Mouse (Mus musculus) stomach, postnatal 0 days (tissue): ENCODE data around the gene Mical3. TPM values are rescaled to one million over a fixed set of nuclear protein-coding genes. Genes with fewer than 3 reads are reported as not detected.

Experiments used
- ATAC-seq: fragments of 200-750 bp; cut with Nextera tagmentation; 2 replicates; pipeline ENCODE4 v1.8.0; 2017; ENCODE audit not compliant: low FRiP score, low TSS enrichment
- DNase-seq: peaks from one replicate; pipeline ENCODE4 v3.0.0-alpha.2; 2016; ENCODE audit warnings: low spot score
- H3K27ac ChIP-seq: fragments of 300-500 bp; sonication (generic); replicated peaks from 2 replicates; pipeline ENCODE4 v1.5.1; 2014; ENCODE audit warnings: mild to moderate bottlenecking, control low read depth
- H3K27me3 ChIP-seq: fragments of 300-500 bp; sonication (generic); 2 replicates; pipeline ENCODE4 v1.6.1; 2014; ENCODE audit warnings: low read length; ENCODE audit not compliant: control insufficient read depth, insufficient read depth
- H3K36me3 ChIP-seq: fragments of 300-500 bp; sonication (generic); 2 replicates; pipeline ENCODE4 v1.6.1; 2014; ENCODE audit warnings: low read length, mixed read lengths; ENCODE audit not compliant: control insufficient read depth, insufficient read depth
- H3K4me1 ChIP-seq: fragments of 300-500 bp; sonication (generic); replicated peaks from 2 replicates; pipeline ENCODE4 v1.6.1; 2014; ENCODE audit warnings: antibody characterized with exemption; ENCODE audit not compliant: control insufficient read depth, insufficient read depth
- H3K4me2 ChIP-seq: fragments of 300-500 bp; sonication (generic); replicated peaks from 2 replicates; pipeline ENCODE4 v1.6.1; 2014; ENCODE audit warnings: low read depth, mild to moderate bottlenecking, control low read depth, moderate library complexity
- H3K4me3 ChIP-seq: fragments of 300-500 bp; sonication (generic); 2 replicates; pipeline ENCODE4 v1.5.1; 2014; ENCODE audit warnings: low read depth, low read length, control low read depth
- H3K9ac ChIP-seq: fragments of 300-500 bp; sonication (generic); 2 replicates; pipeline ENCODE4 v1.6.1; 2014; ENCODE audit warnings: mild to moderate bottlenecking, low read length, control low read depth, mixed read lengths
- H3K9me3 ChIP-seq: fragments of 300-500 bp; sonication (generic); 2 replicates; pipeline ENCODE4 v1.6.1; 2016; ENCODE audit warnings: low read length; ENCODE audit not compliant: control insufficient read depth
- CTCF ChIP-seq: IDR thresholded peaks from 2 replicates; pipeline ENCODE4 v1.5.1; 2016; ENCODE audit warnings: antibody characterized with exemption, low read depth, mild to moderate bottlenecking, moderate library complexity
- EP300 ChIP-seq: optimal IDR thresholded peaks from 2 replicates; pipeline ENCODE3; 2016; ENCODE audit warnings: antibody characterized with exemption
- WGBS: fragments of 180-500 bp; shearing (Covaris S2); extraction: QIAGEN DNeasy Blood & Tissue Kit; methylation state at CpG from one replicate; pipeline ENCODE4 v1.1.7; 2014; 5-methylcytosine and 5-hydroxymethylcytosine counted together
- polyA plus RNA-seq: library from polyadenylated mRNA; unstranded; fragments of >200 nt; fragmentation: Nextera tagmentation; extraction: Ambion mirVana; gene quantifications from 2 replicates; pipeline ENCODE4 v1.2.1, GENCODE M21; 2015

Gene Mical3
- polyA plus RNA-seq, 1 experiment from 2014 or later, result 4.5 TPM

DNA sequence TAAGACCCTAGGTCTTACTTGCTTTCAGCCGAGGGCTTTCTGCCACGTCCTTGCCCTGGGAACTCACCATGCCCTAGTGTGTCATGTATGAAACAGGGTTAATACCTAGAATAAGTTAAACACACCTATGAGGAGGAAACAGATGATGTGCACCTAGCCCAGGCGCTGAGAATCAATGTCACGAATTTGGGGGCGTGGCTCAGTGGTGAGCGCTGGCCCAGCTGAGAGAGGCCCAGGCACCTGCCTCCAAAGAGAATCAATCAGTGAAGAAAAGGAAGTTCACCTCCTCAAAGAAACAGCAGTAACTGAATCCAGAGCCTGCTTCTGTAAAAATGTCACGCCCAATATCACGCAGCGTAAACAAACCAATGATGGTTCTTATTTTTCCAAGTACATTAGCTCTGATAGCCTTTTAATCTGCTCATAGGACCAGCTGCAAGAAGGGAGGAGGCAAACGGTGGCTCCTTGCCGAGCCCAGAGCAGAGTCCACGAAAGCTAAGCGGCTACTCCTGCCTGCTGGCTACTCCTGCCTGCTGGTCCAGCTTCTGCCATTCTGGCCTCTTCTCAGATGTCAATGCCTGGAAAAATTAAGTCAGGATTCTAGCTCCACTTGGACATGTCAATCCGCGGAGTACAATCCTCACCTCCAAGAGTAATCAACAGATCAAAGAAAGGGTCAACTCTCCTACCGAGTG is 23.9 kb downstream of the Mical3 start:
- H3K9ac ChIP-seq, result no peak overlapping the region
- ATAC-seq (peak; percentile 21; the same call in 1 of the 2 replicates), DNase-seq (peak; percentile 70)
- no peak overlapping the region for H3K4me2 ChIP-seq
- H3K27me3 ChIP-seq, result no peaks in the 10 kb centered on the region
- H3K27ac ChIP-seq, result no peak overlapping the region
- no peak for TF ChIP-seq EP300
- TF ChIP-seq CTCF, result no peak
- H3K4me3 ChIP-seq, result no peak overlapping the region
- no peaks in the 10 kb centered on the region for H3K36me3 ChIP-seq
- WGBS, result 74% methylated on average over 16 of the region's 16 CpGs
- peaks cover 5% of the 10 kb centered on the region for H3K4me1 ChIP-seq
- H3K9me3 ChIP-seq, result no peaks in the 10 kb centered on the region

DNA sequence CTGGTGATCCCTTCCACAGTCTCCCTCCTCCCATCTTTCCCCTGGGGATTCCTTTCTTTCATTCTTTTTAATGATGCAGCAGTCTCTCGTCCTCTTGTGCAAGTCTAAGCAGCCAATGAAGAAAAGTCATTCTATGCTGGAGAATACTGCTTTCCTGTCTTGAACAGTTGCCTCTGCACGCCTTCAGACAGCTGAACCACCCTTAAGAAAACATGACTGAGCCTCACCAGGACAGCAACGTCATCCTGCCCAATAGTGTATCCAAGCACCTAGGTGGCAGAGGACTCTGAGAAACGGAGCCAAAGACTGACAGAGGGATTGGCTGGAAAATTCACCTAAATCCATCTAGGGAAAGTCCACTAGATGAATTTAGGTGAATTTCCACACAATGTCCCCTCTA is 25.1 kb downstream of the Mical3 start:
- Histone ChIP-seq H3K4me1 (peaks cover 5% of the 10 kb centered on the region), H3K27ac (no peak overlapping the region), H3K27me3 (no peaks in the 10 kb centered on the region), H3K4me3 (no peak overlapping the region), H3K4me2 (no peak overlapping the region), H3K36me3 (no peaks in the 10 kb centered on the region), H3K9me3 (no peaks in the 10 kb centered on the region), H3K9ac (no peak overlapping the region)
- TF ChIP-seq EP300 (no peak), CTCF (no peak)
- DNase-seq (no peak), ATAC-seq (no peak)
- WGBS, result 56% methylated on average over 4 of the region's 4 CpGs

DNA sequence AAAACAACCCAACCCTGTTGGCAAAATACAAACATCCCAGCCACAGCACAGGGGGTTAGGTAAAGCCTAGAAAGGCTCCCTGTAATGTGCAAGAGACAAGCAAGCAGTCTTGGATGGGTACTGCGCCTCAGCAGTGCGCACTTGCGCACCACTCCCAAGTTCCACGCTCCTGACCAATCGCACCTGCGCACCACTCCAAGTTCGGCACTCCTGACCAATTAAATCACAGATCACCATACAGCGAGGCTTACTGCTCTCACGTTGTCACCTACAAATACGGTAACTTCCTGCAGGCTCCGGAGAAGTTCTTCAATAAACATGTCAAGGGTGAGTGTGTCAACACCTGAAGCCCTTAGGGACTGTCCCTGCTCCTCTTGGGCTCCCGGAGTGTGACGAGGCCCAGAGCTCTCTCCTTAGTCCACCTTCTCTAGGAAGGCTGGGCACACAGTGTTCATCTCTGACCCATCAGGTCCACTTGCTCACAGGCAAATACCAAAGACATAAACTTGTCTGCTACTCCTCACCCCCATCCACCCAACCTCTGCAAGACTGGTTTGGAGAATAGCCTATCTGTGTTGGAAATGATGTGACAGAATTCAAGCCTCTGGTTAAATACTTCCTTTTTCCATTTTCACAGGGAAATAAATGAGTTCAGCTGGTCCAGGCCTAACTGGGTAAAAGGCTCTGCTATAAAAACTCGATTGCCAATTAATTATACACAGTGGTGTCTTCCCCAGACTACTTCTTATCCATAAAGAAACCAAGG is 27.2 kb downstream of the Mical3 start:
- DNase-seq (no peak), ATAC-seq (no peak)
- Histone ChIP-seq H3K36me3 (no peaks in the 10 kb centered on the region), H3K27me3 (no peaks in the 10 kb centered on the region), H3K9ac (no peak overlapping the region), H3K4me3 (no peak overlapping the region), H3K4me2 (no peak overlapping the region), H3K9me3 (no peaks in the 10 kb centered on the region), H3K4me1 (no peaks in the 10 kb centered on the region; the same call in 1 of the 2 replicates), H3K27ac (no peak overlapping the region)
- 84% methylated on average over 14 of the region's 14 CpGs for WGBS
- TF ChIP-seq CTCF, result no peak
- no peak for TF ChIP-seq EP300

DNA sequence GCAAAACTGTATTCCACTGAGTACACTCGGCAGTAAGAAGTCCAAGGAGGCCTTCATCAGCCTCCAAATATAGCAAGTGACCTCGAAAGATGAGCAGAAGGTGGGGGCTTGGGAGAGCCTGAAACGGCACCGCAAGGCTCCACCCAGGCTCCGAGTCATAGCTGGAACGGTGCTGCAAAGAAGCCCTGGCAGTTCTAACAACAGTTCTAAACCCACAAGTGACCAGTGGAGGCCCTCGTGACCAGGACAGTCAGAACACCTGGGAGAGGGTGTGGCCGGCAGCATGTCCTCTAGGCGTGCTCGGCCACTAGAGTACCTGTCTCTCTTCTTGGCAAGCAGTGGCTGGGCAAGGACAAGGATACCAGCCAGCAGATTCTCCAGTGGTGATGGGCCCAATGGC is 27.9 kb downstream of the Mical3 start:
- H3K36me3 ChIP-seq, result no peaks in the 10 kb centered on the region
- 0 out of 2 replicates have a peak overlapping the region, but pooled peaks have one; percentile 24 for H3K27ac ChIP-seq
- no peak overlapping the region for H3K4me3 ChIP-seq
- DNase-seq (no peak), ATAC-seq (no peak; the same call in 1 of the 2 replicates)
- 54% methylated on average over 10 of the region's 10 CpGs for WGBS
- no peaks in the 10 kb centered on the region for H3K27me3 ChIP-seq
- no peaks in the 10 kb centered on the region for H3K9me3 ChIP-seq
- H3K4me2 ChIP-seq, result no peak overlapping the region
- H3K9ac ChIP-seq, result no peak overlapping the region
- TF ChIP-seq CTCF (no peak), EP300 (no peak)
- H3K4me1 ChIP-seq, result no peaks in the 10 kb centered on the region; the same call in 1 of the 2 replicates

DNA sequence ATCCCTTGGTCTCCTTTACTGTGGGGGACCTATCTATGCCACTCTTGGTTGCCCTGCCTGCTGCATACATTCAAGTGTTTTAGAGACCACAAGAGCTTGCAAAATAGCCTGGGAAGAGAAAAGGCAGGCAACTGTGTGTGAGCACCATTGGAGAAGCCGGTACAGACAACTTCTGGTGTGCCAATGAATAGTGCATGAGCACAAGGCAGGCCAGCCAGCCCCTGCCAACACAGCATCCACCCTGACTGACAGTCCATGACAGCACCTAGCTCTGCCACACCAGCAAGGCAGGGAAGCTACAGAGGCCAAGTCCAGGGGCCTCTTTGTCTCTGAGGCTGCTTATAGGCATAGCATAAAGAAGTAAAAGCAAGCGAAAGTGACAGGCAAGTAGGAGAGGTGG is 28.7 kb downstream of the Mical3 start:
- Histone ChIP-seq H3K36me3 (no peaks in the 10 kb centered on the region), H3K4me2 (no peak overlapping the region), H3K9me3 (no peaks in the 10 kb centered on the region), H3K4me3 (no peak overlapping the region), H3K4me1 (no peaks in the 10 kb centered on the region; the same call in 1 of the 2 replicates), H3K27me3 (no peaks in the 10 kb centered on the region), H3K9ac (no peak overlapping the region), H3K27ac (no peak overlapping the region)
- DNase-seq, result no peak
- ATAC-seq, result no peak
- no peak for TF ChIP-seq EP300
- TF ChIP-seq CTCF, result no peak
- WGBS, result 88% methylated on average over 2 of the region's 2 CpGs

DNA sequence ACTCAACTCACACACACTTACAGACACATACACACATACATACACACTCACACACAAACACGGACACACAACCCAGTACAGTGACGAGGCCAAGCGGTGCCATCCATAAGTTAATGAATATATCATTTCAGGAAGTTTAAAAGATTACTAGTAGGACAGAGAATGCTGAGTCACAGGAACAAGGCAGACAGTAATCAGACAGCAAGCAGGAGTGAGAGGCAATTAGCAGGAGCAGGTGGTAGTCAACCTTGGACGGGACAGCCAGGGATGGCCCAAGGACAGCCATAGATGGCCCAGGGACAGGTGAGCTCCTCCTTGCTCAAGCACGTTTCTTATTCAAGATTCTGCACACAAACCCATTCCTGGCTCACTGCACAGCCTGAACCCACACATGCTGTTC is 29.6 kb downstream of the Mical3 start:
- Histone ChIP-seq H3K4me2 (no peak overlapping the region), H3K9ac (no peak overlapping the region), H3K4me3 (no peak overlapping the region), H3K27me3 (no peaks in the 10 kb centered on the region), H3K27ac (no peak overlapping the region), H3K4me1 (no peaks in the 10 kb centered on the region; the same call in 1 of the 2 replicates), H3K9me3 (no peaks in the 10 kb centered on the region), H3K36me3 (no peaks in the 10 kb centered on the region)
- DNase-seq (no peak), ATAC-seq (no peak)
- TF ChIP-seq EP300, result no peak
- 81% methylated on average over 5 of the region's 5 CpGs for WGBS
